Mouse (Mus musculus): Measurements from ENCODE around the gene Rab5b. TPM values are rescaled to one million over a fixed set of nuclear protein-coding genes. Genes with fewer than 3 reads are reported as not detected.

Rab5b gene
- total and polyA plus RNA-seq, 2 experiments from 2014 or later, result 118 to 133 TPM

GRCm38 (mm10) chr10:128629746-128630145 is 66.3 kb downstream of the Rab5b start:
- Histone ChIP-seq H3K4me3 (ENCODE audit: low read depth, low read length) (no peak overlapping the region), H3K9me3 (ENCODE audit: low read length) (no peaks in the 10 kb centered on the region), H3K9ac (no peak overlapping the region), H3K4me2 (ENCODE audit: low read depth) (no peak overlapping the region), H3K27ac (ENCODE audit: low read depth, low read length) (no peak overlapping the region), H3K27me3 (ENCODE audit: insufficient read depth, low read length) (no peaks in the 10 kb centered on the region), H3K4me1 (ENCODE audit: insufficient read depth) (0 out of 2 replicates have a peak, but pooled peaks cover 8% of the 10 kb centered on the region), H3K36me3 (ENCODE audit: insufficient read depth) (peaks cover 26% of the 10 kb centered on the region)
- WGBS, result 79% methylated on average over 2 of the region's 2 CpGs
- no peak for TF ChIP-seq CTCF (IDR thresholded peaks at IDR 0.05; ENCODE audit: low read depth)
- no peak for ATAC-seq
- no peak for DNase-seq

- no peak for TF ChIP-seq CTCF (IDR thresholded peaks at IDR 0.05; ENCODE audit: low read depth)
- Histone ChIP-seq H3K9ac (no peak overlapping the region), H3K4me1 (ENCODE audit: insufficient read depth) (0 out of 2 replicates have a peak, but pooled peaks cover 8% of the 10 kb centered on the region), H3K27me3 (ENCODE audit: insufficient read depth, low read length) (no peaks in the 10 kb centered on the region), H3K27ac (ENCODE audit: low read depth, low read length) (no peak overlapping the region), H3K9me3 (ENCODE audit: low read length) (no peaks in the 10 kb centered on the region), H3K36me3 (ENCODE audit: insufficient read depth) (peaks cover 24% of the 10 kb centered on the region), H3K4me2 (ENCODE audit: low read depth) (no peak overlapping the region), H3K4me3 (ENCODE audit: low read depth, low read length) (no peak overlapping the region)
- DNase-seq, result no peak
- no peak for ATAC-seq
- WGBS, result 89% methylated on average over 10 of the region's 10 CpGs
Observed at GRCm38 (mm10) chr10:128627398-128628317, 68.4 kb downstream of the Rab5b start.

Other genes starting within 250 kb of the Rab5b start
- gene Smarcc2, start 237.0 kb downstream of the Rab5b start, total RNA-seq (2014; rRNA removed), result 197 and 223 TPM in 2 replicates
- gene Smarcc2, start 237.0 kb downstream of the Rab5b start, polyA plus RNA-seq (2015; fragmentation: Nextera tagmentation; extraction: Ambion mirVana), result 117 and 134 TPM in 2 replicates
- 694 and 855 TPM in 2 replicates for gene Myl6, start 202.1 kb downstream of the Rab5b start, total RNA-seq (2014; rRNA removed)
- gene Myl6, start 202.1 kb downstream of the Rab5b start, polyA plus RNA-seq (2015; fragmentation: Nextera tagmentation; extraction: Ambion mirVana), result 844 and 972 TPM in 2 replicates
- 23.7 and 31.4 TPM in 2 replicates for gene Myl6b, start 197.6 kb downstream of the Rab5b start, total RNA-seq (2014; rRNA removed)
- 4.5 and 4.8 TPM in 2 replicates for gene Myl6b, start 197.6 kb downstream of the Rab5b start, polyA plus RNA-seq (2015; fragmentation: Nextera tagmentation; extraction: Ambion mirVana)
- gene Esyt1, start 170.4 kb downstream of the Rab5b start, total RNA-seq (2014; rRNA removed), result 9.9 and 14.8 TPM in 2 replicates
- 4.4 and 5.3 TPM in 2 replicates for gene Esyt1, start 170.4 kb downstream of the Rab5b start, polyA plus RNA-seq (2015; fragmentation: Nextera tagmentation; extraction: Ambion mirVana)
- 15.0 and 20.6 TPM in 2 replicates for gene Zc3h10, start 148.5 kb downstream of the Rab5b start, total RNA-seq (2014; rRNA removed)
- gene Zc3h10, start 148.5 kb downstream of the Rab5b start, polyA plus RNA-seq (2015; fragmentation: Nextera tagmentation; extraction: Ambion mirVana), result 12.7 and 12.8 TPM in 2 replicates
- 877 and 1,605 TPM in 2 replicates for gene Rpl41, start 147.0 kb downstream of the Rab5b start, total RNA-seq (2014; rRNA removed)
- 2,439 and 3,234 TPM in 2 replicates for gene Rpl41, start 147.0 kb downstream of the Rab5b start, polyA plus RNA-seq (2015; fragmentation: Nextera tagmentation; extraction: Ambion mirVana)
- gene Pa2g4, start 130.3 kb downstream of the Rab5b start, total RNA-seq (2014; rRNA removed), result 119 and 122 TPM in 2 replicates
- gene Pa2g4, start 130.3 kb downstream of the Rab5b start, polyA plus RNA-seq (2015; fragmentation: Nextera tagmentation; extraction: Ambion mirVana), result 128 and 135 TPM in 2 replicates
- 1.3 and 1.4 TPM in 2 replicates for gene Erbb3, start 106.6 kb downstream of the Rab5b start, total RNA-seq (2014; rRNA removed)
- 0.41 and 0.68 TPM in 2 replicates for gene Erbb3, start 106.6 kb downstream of the Rab5b start, polyA plus RNA-seq (2015; fragmentation: Nextera tagmentation; extraction: Ambion mirVana)
- gene Rps26, start 69.5 kb downstream of the Rab5b start, total RNA-seq (2014; rRNA removed), result 859 and 1,363 TPM in 2 replicates
- gene Rps26, start 69.5 kb downstream of the Rab5b start, polyA plus RNA-seq (2015; fragmentation: Nextera tagmentation; extraction: Ambion mirVana), result 436 and 640 TPM in 2 replicates
- gene Ikzf4, start 50.3 kb downstream of the Rab5b start, total RNA-seq (2014; rRNA removed), result 8.4 and 15.6 TPM in 2 replicates
- gene Ikzf4, start 50.3 kb downstream of the Rab5b start, polyA plus RNA-seq (2015; fragmentation: Nextera tagmentation; extraction: Ambion mirVana), result 6.3 and 11.3 TPM in 2 replicates
- 10.6 and 12.6 TPM in 2 replicates for gene Suox, start 22.2 kb downstream of the Rab5b start, total RNA-seq (2014; rRNA removed)
- gene Suox, start 22.2 kb downstream of the Rab5b start, polyA plus RNA-seq (2015; fragmentation: Nextera tagmentation; extraction: Ambion mirVana), result 8.4 and 10.1 TPM in 2 replicates
- 0.85 and 1.2 TPM in 2 replicates for gene Pmel, start 7.9 kb upstream of the Rab5b start, total RNA-seq (2014; rRNA removed)
- gene Pmel, start 7.9 kb upstream of the Rab5b start, polyA plus RNA-seq (2015; fragmentation: Nextera tagmentation; extraction: Ambion mirVana), result 0.67 and 0.86 TPM in 2 replicates
- gene Cdk2, start 8.8 kb upstream of the Rab5b start, total RNA-seq (2014; rRNA removed), result 8.5 and 10.0 TPM in 2 replicates
- 9.9 and 10.3 TPM in 2 replicates for gene Cdk2, start 8.8 kb upstream of the Rab5b start, polyA plus RNA-seq (2015; fragmentation: Nextera tagmentation; extraction: Ambion mirVana)
- 5.6 and 7.2 TPM in 2 replicates for gene Dgka, start 48.6 kb upstream of the Rab5b start, total RNA-seq (2014; rRNA removed)
- 4.3 and 4.8 TPM in 2 replicates for gene Dgka, start 48.6 kb upstream of the Rab5b start, polyA plus RNA-seq (2015; fragmentation: Nextera tagmentation; extraction: Ambion mirVana)
- 67.7 and 68.4 TPM in 2 replicates for gene Pym1, start 51.6 kb upstream of the Rab5b start, total RNA-seq (2014; rRNA removed)
- 51.6 and 61.2 TPM in 2 replicates for gene Pym1, start 51.6 kb upstream of the Rab5b start, polyA plus RNA-seq (2015; fragmentation: Nextera tagmentation; extraction: Ambion mirVana)
- gene Mmp19, start 94.6 kb upstream of the Rab5b start, total RNA-seq (2014; rRNA removed), result 0.57 and 0.69 TPM in 2 replicates
- 0.33 and 0.36 TPM in 2 replicates for gene Mmp19, start 94.6 kb upstream of the Rab5b start, polyA plus RNA-seq (2015; fragmentation: Nextera tagmentation; extraction: Ambion mirVana)
- gene Dnajc14, start 107.8 kb upstream of the Rab5b start, total RNA-seq (2014; rRNA removed), result 39.6 and 45.7 TPM in 2 replicates
- 30.5 and 38.2 TPM in 2 replicates for gene Dnajc14, start 107.8 kb upstream of the Rab5b start, polyA plus RNA-seq (2015; fragmentation: Nextera tagmentation; extraction: Ambion mirVana)
- gene Tmem198b, start 108.1 kb upstream of the Rab5b start, total RNA-seq (2014; rRNA removed), result 9.5 and 12.9 TPM in 2 replicates
- gene Tmem198b, start 108.1 kb upstream of the Rab5b start, polyA plus RNA-seq (2015; fragmentation: Nextera tagmentation; extraction: Ambion mirVana), result 12.9 and 14.6 TPM in 2 replicates
- 54.6 and 59.6 TPM in 2 replicates for gene Sarnp, start 121.1 kb upstream of the Rab5b start, total RNA-seq (2014; rRNA removed)
- 146 and 167 TPM in 2 replicates for gene Sarnp, start 121.1 kb upstream of the Rab5b start, polyA plus RNA-seq (2015; fragmentation: Nextera tagmentation; extraction: Ambion mirVana)
- gene Ormdl2, start 125.4 kb upstream of the Rab5b start, total RNA-seq (2014; rRNA removed), result 6.3 and 8.3 TPM in 2 replicates
- 13.2 and 16.1 TPM in 2 replicates for gene Ormdl2, start 125.4 kb upstream of the Rab5b start, polyA plus RNA-seq (2015; fragmentation: Nextera tagmentation; extraction: Ambion mirVana)
- 15.7 and 19.1 TPM in 2 replicates for gene Gdf11, start 195.5 kb upstream of the Rab5b start, total RNA-seq (2014; rRNA removed)
- gene Gdf11, start 195.5 kb upstream of the Rab5b start, polyA plus RNA-seq (2015; fragmentation: Nextera tagmentation; extraction: Ambion mirVana), result 4.3 and 6.7 TPM in 2 replicates
- 11.7 and 25.2 TPM in 2 replicates for gene Cd63, start 204.7 kb upstream of the Rab5b start, total RNA-seq (2014; rRNA removed)
- 168 and 188 TPM in 2 replicates for gene Cd63, start 204.7 kb upstream of the Rab5b start, polyA plus RNA-seq (2015; fragmentation: Nextera tagmentation; extraction: Ambion mirVana)
- 4.1 and 5.8 TPM in 2 replicates for gene Rdh5, start 226.6 kb upstream of the Rab5b start, total RNA-seq (2014; rRNA removed)
- 6.9 and 10.2 TPM in 2 replicates for gene Rdh5, start 226.6 kb upstream of the Rab5b start, polyA plus RNA-seq (2015; fragmentation: Nextera tagmentation; extraction: Ambion mirVana)
- 120 and 149 TPM in 2 replicates for gene Bloc1s1, start 227.8 kb upstream of the Rab5b start, total RNA-seq (2014; rRNA removed)
- gene Bloc1s1, start 227.8 kb upstream of the Rab5b start, polyA plus RNA-seq (2015; fragmentation: Nextera tagmentation; extraction: Ambion mirVana), result 246 and 305 TPM in 2 replicates
- gene Itga7, start 237.6 kb upstream of the Rab5b start, total RNA-seq (2014; rRNA removed), result 7.7 and 12.7 TPM in 2 replicates
- 5.8 and 7.7 TPM in 2 replicates for gene Itga7, start 237.6 kb upstream of the Rab5b start, polyA plus RNA-seq (2015; fragmentation: Nextera tagmentation; extraction: Ambion mirVana)

Data from forebrain, postnatal 0 days (tissue).